Mouse (Mus musculus) lung, embryonic 14.5 days (tissue): ENCODE results near the gene Tnfrsf13b. TPM values are rescaled to one million over a fixed set of nuclear protein-coding genes. Genes with fewer than 3 reads are reported as not detected.

Experiments
- ATAC-seq: fragments of 200-750 bp; cut with Nextera tagmentation; 2 replicates; pipeline ENCODE4 v1.8.0; 2017; ENCODE audit warnings: mild to moderate bottlenecking, moderate TSS enrichment, moderate library complexity; ENCODE audit not compliant: insufficient read depth
- DNase-seq: peaks from one replicate; pipeline ENCODE4 v3.0.0-alpha.2; 2015
- H3K27ac ChIP-seq: fragments of 300-500 bp; sonication (generic); 2 replicates; pipeline ENCODE4 v1.5.1; 2014; ENCODE audit warnings: low read depth, mild to moderate bottlenecking, moderate library complexity
- H3K27me3 ChIP-seq: fragments of 300-500 bp; sonication (generic); 2 replicates; pipeline ENCODE4 v1.6.1; 2014; ENCODE audit warnings: low read length, control low read depth; ENCODE audit not compliant: insufficient read depth
- H3K36me3 ChIP-seq: fragments of 300-500 bp; sonication (generic); 2 replicates; pipeline ENCODE4 v1.6.1; 2014; ENCODE audit warnings: control low read depth; ENCODE audit not compliant: insufficient read depth
- H3K4me1 ChIP-seq: fragments of 300-500 bp; sonication (generic); 2 replicates; pipeline ENCODE4 v1.6.1; 2014; ENCODE audit warnings: antibody characterized with exemption, control low read depth; ENCODE audit not compliant: insufficient read depth
- H3K4me2 ChIP-seq: fragments of 300-500 bp; sonication (generic); 2 replicates; pipeline ENCODE4 v1.6.1; 2014; ENCODE audit warnings: mild to moderate bottlenecking
- H3K4me3 ChIP-seq: fragments of 300-500 bp; sonication (generic); 2 replicates; pipeline ENCODE4 v1.5.1; 2014; ENCODE audit warnings: low read depth, low read length
- H3K9ac ChIP-seq: fragments of 300-500 bp; sonication (generic); 2 replicates; pipeline ENCODE4 v1.6.1; 2014
- H3K9me3 ChIP-seq: fragments of 300-500 bp; sonication (generic); 2 replicates; pipeline ENCODE4 v1.6.1; 2016; ENCODE audit warnings: low read depth, low read length, control low read depth
- CTCF ChIP-seq: IDR thresholded peaks from 2 replicates; pipeline ENCODE4 v1.5.1; 2016; ENCODE audit warnings: antibody characterized with exemption, low read depth
- WGBS: fragments of 180-500 bp; shearing (Covaris S2); extraction: QIAGEN DNeasy Blood & Tissue Kit; methylation state at CpG from one replicate; pipeline ENCODE4 v1.1.7; 2014; 5-methylcytosine and 5-hydroxymethylcytosine counted together
- polyA plus RNA-seq: library from polyadenylated mRNA; unstranded; fragments of >200 nt; fragmentation: Nextera tagmentation; extraction: Ambion mirVana; gene quantifications from 2 replicates; pipeline ENCODE4 v1.2.1, GENCODE M21; 2014

Gene Tnfrsf13b
- polyA plus RNA-seq, 1 experiment from 2014 or later, result 2.3 TPM

DNA sequence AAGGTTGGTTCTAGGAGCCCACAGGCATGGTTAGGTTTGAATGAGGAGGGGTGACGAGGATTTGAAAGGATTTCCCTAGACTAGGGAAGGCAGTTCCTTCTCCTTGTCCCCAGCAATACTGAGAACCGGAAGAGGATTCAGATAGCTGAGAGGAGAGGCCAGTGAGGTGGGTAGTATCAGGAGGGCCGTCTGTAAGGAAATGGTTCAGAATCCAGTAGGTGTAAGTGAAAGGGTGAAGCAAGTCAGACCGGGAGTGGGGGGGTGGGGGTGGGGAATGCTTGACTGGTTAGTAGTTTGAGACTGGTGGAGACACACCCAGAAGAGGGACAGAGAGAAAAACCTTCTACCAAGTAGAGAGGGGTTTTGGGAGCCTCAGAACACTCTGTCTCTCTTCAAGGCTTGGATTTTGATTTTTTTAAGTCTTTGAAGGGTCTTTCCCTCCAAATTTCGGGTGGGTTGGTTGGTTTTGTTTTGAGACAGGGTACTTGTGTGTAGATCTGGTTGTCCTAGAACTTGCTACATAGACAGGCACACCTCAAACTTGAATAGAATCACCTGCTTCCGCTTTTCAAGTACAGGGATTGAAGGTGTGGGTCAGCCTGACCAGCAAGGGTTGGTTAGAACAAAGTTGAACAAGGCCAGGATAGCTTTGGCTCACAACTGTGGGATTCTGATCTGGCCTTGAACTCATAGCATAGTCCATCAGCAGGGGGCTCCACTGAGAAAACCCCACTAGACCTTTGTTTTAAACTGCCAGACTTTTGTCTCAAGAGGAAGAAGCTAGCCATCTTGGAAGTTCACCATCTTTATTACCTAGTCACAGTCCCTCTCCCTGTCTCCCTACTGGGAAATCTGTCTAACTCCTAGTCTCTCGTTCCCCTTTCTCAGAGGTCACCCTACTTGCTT is 17.3 kb downstream of the Tnfrsf13b start:
- WGBS, result 70% methylated on average over 7 of the region's 7 CpGs

DNA sequence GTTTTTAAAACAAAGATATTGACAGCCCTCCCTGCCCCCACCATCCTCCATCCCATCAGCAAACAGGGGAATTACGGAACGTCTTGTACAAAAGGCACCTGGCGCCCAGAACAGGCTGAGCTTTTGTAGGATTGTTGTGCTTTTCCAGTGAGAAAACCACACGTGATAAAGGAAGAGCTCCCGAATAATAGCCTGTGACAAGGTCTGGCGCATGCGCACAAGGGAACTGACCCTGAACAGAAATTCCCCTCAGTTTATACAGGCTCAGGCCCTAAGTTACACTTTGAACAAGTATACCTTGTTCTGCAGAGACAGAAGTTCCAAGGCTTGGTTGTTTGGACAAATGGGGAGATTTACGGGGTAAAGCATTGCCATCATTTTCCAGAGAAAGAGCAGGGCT is 19.0 kb downstream of the Tnfrsf13b start:
- H3K4me2 ChIP-seq, result no peak overlapping the region
- peaks cover 8% of the 10 kb centered on the region for H3K27me3 ChIP-seq
- no peak overlapping the region for H3K4me3 ChIP-seq
- 71% methylated on average over 8 of the region's 8 CpGs for WGBS
- no peaks in the 10 kb centered on the region for H3K4me1 ChIP-seq
- H3K36me3 ChIP-seq, result no peaks in the 10 kb centered on the region
- no peak overlapping the region for H3K27ac ChIP-seq
- H3K9me3 ChIP-seq, result no peaks in the 10 kb centered on the region
- ATAC-seq (no peak), DNase-seq (no peak)
- TF ChIP-seq CTCF, result no peak
- H3K9ac ChIP-seq, result no peak overlapping the region

More for the DNA sequence above, 17.3 kb downstream of the Tnfrsf13b start:
- ATAC-seq (no peak), DNase-seq (no peak)
- TF ChIP-seq CTCF, result no peak
- H3K27me3 ChIP-seq, result peaks cover 8% of the 10 kb centered on the region
- H3K27ac ChIP-seq, result no peak overlapping the region
- no peaks in the 10 kb centered on the region for H3K9me3 ChIP-seq
- H3K4me1 ChIP-seq, result no peaks in the 10 kb centered on the region
- no peak overlapping the region for H3K4me2 ChIP-seq
- H3K9ac ChIP-seq, result no peak overlapping the region
- no peak overlapping the region for H3K4me3 ChIP-seq
- no peaks in the 10 kb centered on the region for H3K36me3 ChIP-seq

DNA sequence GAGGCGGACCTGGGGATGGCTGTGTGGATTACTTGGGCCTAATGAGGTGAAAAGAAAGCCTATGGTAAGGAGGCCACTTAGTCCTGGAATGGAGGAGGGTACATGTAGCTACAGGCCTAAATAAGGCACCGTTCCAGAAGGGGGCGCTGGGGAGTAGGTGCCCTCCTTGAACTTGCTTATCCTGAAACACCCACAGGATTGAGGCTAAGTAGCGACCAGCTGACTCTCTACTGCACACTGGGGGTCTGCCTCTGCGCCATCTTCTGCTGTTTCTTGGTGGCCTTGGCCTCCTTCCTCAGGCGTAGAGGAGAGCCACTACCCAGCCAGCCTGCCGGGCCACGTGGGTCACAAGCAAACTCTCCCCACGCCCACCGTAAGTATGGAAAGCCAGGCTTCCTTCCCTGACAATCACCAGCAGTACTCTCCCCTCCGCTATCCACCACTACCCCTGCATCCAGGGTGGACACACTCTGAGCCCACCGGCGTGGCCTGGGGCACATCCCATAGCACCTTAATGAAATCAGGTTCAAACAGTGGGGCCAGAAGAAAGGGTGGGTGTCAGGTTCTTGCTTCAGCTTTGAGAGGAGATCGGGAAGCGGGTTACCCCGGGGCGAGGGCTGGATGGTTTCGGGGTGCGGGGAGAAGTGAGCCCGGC is 20.2 kb downstream of the Tnfrsf13b start:
- no peak overlapping the region for H3K27ac ChIP-seq
- peak overlapping the region; percentile 40; the same call in 1 of the 2 replicates for H3K9ac ChIP-seq
- DNase-seq (peak; percentile 68), ATAC-seq (peak; percentile 31; the same call in 1 of the 2 replicates)
- no peaks in the 10 kb centered on the region for H3K9me3 ChIP-seq
- peaks cover 7% of the 10 kb centered on the region; the same call in 1 of the 2 replicates for H3K36me3 ChIP-seq
- H3K4me3 ChIP-seq, result peak overlapping the region; percentile 35
- peaks cover 8% of the 10 kb centered on the region for H3K27me3 ChIP-seq
- no peaks in the 10 kb centered on the region for H3K4me1 ChIP-seq
- TF ChIP-seq CTCF, result peak; percentile 54; the same call in 1 of the 2 replicates
- peak overlapping the region; percentile 70 for H3K4me2 ChIP-seq
- 17% methylated on average over 20 of the region's 20 CpGs for WGBS

DNA sequence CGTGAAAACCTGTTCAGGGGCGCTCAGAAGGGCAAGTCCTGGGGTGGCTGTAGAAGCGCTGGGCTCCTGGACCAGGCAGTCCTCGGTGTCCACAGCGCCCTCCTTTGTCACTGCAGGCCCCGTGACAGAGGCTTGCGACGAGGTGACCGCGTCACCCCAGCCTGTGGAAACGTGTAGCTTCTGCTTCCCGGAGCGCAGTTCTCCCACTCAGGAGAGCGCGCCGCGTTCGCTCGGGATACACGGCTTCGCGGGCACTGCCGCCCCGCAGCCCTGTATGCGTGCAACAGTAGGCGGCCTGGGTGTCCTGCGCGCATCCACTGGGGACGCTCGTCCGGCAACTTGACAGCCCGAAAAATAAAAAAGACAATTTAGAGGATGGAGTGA is 20.7 kb downstream of the Tnfrsf13b start:
- TF ChIP-seq CTCF, result peak; percentile 43
- WGBS, result 6% methylated on average over 32 of the region's 32 CpGs
- Histone ChIP-seq H3K9ac (peak overlapping the region; percentile 40), H3K36me3 (peaks cover 12% of the 10 kb centered on the region), H3K4me1 (no peaks in the 10 kb centered on the region), H3K9me3 (no peaks in the 10 kb centered on the region), H3K4me3 (peak overlapping the region; percentile 35), H3K27ac (no peak overlapping the region), H3K4me2 (peak overlapping the region; percentile 70), H3K27me3 (peaks cover 8% of the 10 kb centered on the region)
- peak; percentile 46 for DNase-seq
- ATAC-seq, result peak; percentile 62

DNA sequence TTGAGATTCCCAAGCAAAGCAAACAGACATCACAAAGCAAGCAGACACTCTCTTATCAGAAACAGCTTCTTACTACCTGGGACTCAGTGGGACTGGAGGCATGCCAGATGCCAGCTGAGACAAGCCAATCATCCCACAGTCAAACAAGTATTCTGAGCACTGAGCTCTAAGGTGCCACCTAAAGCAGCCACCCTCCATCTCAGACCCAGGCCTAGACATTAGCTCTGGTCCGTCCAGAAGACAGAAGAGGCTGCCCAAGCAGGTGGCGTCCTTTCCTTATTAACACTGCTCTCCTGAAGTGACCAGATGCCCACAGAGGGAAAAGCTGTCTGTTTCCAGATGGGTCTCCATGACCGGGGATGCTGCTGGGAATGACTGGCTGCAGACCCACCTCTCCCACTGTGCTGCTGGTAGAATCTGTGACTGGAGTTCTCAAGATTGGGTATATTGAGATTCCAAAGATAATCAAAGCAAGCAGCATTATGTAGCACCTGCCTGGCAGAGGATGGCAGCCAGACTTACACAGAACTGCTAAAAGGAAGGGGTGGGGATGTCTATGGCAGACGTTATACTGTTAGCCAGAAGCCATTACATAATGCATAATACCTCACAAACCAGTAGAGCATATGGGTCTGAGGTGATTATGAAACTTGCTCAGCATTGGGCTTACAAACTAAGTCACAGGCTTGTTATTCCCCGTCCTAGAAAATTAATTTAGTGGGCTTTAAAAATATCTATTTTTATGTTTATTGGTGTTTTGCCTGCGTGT is 23.9 kb downstream of the Tnfrsf13b start:
- whole genome bisulfite sequencing, result 64% methylated on average over 6 of the region's 6 CpGs
- Histone ChIP-seq H3K27me3 (peaks cover 8% of the 10 kb centered on the region), H3K4me3 (no peak overlapping the region), H3K4me1 (no peaks in the 10 kb centered on the region), H3K27ac (no peak overlapping the region), H3K4me2 (no peak overlapping the region), H3K9me3 (no peaks in the 10 kb centered on the region), H3K9ac (no peak overlapping the region), H3K36me3 (peaks cover 43% of the 10 kb centered on the region)
- no peak for DNase-seq
- no peak for ATAC-seq
- TF ChIP-seq CTCF, result no peak

DNA sequence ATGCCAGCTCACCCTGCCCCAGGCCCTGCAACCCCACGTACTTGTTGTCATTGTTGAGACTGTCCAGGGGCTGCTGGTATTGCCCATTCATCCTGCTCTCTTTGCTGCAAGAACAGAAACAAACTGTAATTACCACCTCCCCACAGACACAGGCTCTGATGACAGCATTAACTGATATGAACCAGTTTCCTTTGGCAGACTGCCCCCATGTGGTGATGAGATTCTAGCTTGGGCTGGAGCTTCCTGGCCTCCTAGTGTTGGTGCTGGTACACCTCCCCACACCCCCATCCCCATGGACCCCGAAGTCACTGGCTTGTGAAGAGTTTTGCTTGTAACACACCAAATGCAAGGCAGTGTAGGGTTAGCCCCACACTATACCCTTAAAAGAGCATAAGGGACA is 29.2 kb downstream of the Tnfrsf13b start:
- DNase-seq, result peak; percentile 52
- Histone ChIP-seq H3K36me3 (peaks cover 96% of the 10 kb centered on the region), H3K9ac (no peak overlapping the region), H3K4me3 (no peak overlapping the region), H3K9me3 (no peaks in the 10 kb centered on the region), H3K4me1 (no peaks in the 10 kb centered on the region), H3K27me3 (no peaks in the 10 kb centered on the region), H3K4me2 (no peak overlapping the region), H3K27ac (no peak overlapping the region)
- 82% methylated on average over 2 of the region's 2 CpGs for WGBS
- TF ChIP-seq CTCF, result peak; percentile 52
- ATAC-seq, result no peak
